Mouse (Mus musculus) fibroblast of lung, adult 2 months (primary cell): ENCODE results near the gene Col25a1.
A peak's percentile ranks its signal among the peaks of the same experiment; 100 is the strongest.

Experiments
- DNase-seq: peaks from one replicate; pipeline ENCODE4 v3.0.0-alpha.2; 2011; ENCODE audit warnings: low read depth

Col25a1 gene

GRCm38 (mm10) chr3:130252355-130252754 is 121.1 kb downstream of the Col25a1 start:
- DNase-seq: no peak

DNA sequence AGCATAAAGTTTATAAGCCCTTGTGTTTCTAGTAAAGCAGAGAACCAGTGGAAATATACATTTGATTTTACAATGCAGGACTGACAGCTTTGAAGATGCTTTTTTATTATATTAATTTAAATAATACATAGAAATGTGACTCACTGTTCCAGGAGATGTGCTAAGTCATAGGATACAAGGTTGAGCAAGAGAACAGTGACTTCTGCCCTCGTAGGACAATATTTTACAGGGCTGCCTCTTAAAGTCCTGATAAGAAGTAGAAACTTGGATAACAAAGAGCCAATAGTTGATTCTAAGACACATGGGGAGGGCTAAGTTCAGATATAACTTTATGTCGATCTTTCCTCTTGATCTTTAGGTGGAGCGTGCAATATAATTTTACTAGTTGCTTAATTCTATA is 124.8 kb downstream of the Col25a1 start:
- DNase-seq: no peak

- DNase-seq: no peak
Measured at GRCm38 (mm10) chr3:130256610-130257009, 125.3 kb downstream of the Col25a1 start.

DNA sequence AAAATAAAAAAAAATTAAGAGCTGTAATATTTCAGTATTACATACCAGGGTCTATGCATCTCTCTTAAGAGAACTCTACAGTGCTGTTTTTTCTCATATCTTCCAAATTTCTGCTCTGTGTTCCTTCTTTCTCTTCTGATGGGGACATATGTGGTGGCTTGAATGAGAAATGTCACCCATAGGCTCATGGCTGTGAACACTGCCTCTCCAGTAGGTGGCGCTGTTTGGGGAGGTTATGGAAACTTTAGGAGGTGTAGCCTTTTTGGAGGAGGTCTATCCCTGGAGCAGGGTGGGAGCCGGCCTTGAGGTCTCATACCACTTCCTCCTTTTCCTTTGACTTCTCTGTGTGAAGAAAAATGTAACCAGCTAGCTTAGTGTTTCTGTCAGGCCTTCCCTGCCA is 128.4 kb downstream of the Col25a1 start:
- DNase-seq: no peak

DNA sequence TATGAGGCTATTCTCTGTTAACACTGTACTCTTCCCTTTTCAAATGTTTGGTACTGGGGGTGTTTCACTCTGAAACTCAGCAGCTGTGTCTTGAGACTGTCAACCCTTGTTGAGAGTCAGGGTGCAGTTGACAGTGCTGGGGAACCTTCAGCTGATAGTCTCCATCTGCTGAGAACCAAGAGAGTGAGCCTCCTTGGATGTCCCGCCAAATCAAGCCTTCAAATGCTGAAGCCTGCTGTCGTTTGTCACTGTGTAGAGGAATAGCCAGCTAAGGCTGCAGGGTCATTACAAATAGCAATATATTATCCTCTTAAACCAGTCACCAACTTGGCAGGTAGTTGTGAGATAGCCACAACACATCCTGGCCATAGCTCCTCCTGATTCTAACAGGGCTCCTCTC is 129.0 kb downstream of the Col25a1 start:
- DNase-seq: no peak

- peak; percentile 24 for DNase-seq
Measured at GRCm38 (mm10) chr3:130265104-130265503, 133.8 kb downstream of the Col25a1 start.

- DNase-seq: no peak
Measured at GRCm38 (mm10) chr3:130270509-130270908, 139.2 kb downstream of the Col25a1 start.

DNA sequence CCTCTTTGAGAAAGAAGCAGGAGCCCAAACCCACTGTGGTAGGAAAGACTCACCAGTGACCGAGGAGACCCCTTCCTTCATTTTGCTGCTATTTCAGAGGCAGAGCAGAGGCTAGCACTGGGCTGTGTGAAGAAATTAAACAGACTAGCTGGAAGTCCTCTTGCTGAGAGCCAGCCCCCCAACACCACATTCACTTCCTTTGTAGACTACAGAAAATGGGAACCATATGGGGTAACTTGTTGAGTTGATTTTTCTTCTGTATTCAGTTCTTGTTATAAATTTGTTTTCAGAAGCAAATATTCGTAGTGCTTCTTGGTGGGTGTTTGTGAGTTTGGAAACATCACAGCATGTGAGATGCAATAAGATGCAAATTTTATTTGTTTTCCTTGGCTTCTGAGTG is 142.6 kb downstream of the Col25a1 start:
- no peak for DNase-seq

- no peak for DNase-seq
Measured at GRCm38 (mm10) chr3:130278298-130279050, 147.2 kb downstream of the Col25a1 start.

GRCm38 (mm10) chr3:130283011-130283760 is 151.9 kb downstream of the Col25a1 start:
- peak; percentile 33 for DNase-seq

GRCm38 (mm10) chr3:130288102-130288501 is 156.8 kb downstream of the Col25a1 start:
- no peak for DNase-seq

GRCm38 (mm10) chr3:130288756-130289155 is 157.5 kb downstream of the Col25a1 start:
- DNase-seq: no peak

- DNase-seq: no peak
Measured at GRCm38 (mm10) chr3:130289220-130289619, 157.9 kb downstream of the Col25a1 start.

- peak; percentile 49 for DNase-seq
Measured at GRCm38 (mm10) chr3:130290175-130290574, 158.9 kb downstream of the Col25a1 start.

- DNase-seq: no peak
Measured at GRCm38 (mm10) chr3:130290672-130291071, 159.4 kb downstream of the Col25a1 start.

GRCm38 (mm10) chr3:130291926-130292325 is 160.6 kb downstream of the Col25a1 start:
- DNase-seq: no peak

DNA sequence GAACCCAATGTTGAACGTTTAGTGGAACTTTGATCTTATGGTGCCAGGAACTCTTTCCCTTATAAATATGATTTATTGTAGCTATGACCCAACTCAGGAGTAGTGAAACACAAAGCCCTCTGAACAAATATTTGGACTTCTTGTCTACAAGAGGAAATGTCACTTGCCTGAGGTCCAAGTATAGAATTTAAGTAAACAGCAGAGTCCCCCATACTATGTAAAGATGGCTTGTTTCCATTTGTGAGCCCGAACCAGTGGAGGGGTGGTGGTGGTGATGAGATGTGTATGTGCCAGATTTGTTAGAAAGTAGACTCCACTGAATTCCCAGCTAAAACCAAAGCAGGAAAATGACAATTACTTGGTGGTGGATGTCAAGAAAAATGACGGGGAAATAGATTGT is 169.2 kb downstream of the Col25a1 start:
- no peak for DNase-seq

DNA sequence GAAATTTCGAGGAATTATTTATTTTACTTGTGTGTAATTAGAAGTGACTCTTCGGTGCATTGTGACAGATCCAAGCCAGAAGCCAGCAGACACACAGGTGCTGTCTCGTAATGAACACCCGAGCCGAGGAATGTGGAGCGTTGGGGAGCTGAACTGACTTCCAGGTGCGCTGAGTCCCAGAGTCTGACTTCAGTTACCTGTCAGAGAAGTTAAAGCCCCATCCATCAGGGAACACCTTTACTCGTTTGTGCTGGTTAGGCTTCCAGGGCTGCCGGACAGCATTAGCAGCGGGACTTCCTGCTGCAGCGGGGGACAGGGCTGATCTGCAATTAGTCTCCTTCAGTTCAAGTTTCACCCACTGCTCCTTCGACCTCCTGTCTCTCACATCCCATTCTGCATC is 172.3 kb downstream of the Col25a1 start:
- DNase-seq: no peak

DNA sequence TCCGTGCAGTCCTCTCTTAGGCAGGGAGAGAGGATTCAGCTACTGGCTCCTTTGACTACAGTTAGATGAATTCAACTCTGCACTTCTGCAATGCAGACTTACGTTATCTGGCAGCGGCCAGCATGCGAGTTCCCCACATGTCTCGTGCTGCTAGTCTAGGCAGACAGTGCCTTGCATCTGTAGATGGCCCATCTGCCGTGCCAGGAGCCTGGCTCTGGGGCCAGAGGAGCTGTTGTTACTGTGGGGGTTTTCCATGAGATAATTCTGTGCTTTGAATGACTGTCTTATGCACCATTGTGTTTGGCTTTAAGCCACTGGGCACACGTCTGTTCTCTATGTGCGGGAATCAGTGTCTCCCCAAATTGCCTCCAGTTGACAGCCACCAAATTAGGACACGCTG is 173.5 kb downstream of the Col25a1 start:
- no peak for DNase-seq

DNA sequence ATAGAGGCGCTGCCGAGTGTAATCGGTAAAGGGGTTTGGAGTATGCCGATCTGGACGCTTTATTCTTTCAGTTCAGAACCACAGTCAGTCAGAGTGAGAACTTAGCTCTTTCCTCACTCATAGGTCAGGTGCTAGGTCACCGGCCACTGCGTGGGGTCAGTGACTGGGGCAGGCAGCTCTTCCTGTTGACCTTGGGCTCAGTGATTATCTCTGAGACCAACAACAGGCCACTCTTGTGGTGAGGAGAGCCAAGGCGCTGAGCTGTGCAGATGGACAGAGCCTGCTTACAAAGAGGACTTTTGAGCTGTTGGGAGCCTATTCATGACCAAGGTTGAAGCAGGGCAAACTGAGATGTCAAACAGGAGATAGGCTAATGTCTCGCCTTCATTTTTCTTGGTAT is 174.4 kb downstream of the Col25a1 start:
- no peak for DNase-seq

GRCm38 (mm10) chr3:130309277-130309676 is 178.0 kb downstream of the Col25a1 start:
- DNase-seq: no peak

DNA sequence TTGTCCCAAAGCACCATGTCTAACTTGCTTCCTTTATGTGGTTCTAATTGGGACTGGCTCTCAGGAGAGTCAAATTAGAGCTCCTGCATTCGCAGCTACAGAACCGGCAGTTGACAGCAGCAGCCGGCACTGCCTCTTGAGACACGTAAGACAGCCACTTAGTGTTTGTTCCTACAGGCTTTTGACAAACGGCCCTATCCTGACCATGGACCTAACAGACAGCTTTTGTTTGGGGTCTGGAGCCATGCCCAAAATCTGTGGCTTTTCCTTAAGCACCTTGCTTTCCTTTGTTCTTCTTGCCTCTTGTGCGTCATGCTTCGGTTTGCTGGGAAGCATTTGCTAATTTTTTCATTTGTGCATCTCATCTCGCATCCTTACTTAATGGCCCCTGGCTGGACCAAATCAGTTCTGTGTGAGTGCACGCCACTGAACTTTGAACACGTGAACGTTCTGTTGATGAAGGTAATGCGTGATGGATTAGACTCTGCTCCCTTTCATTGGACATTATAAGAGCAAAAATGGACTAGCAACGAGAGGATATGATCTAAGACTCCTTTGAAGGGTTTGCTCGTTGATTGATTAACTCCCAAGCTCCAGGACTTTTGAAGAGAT is 179.5 kb downstream of the Col25a1 start:
- DNase-seq: no peak

- DNase-seq: no peak
Measured at GRCm38 (mm10) chr3:130313246-130313645, 181.9 kb downstream of the Col25a1 start.
